Mouse (Mus musculus) brain, embryonic 18.5 days (tissue): Measurements from ENCODE around the gene Bbs9.
"Not testable (repeated sequence)": the region's sequence is repeated elsewhere in the genome, so short reads cannot be mapped to it uniquely, and the experiment has no call there.

ENCODE experiments used
- DNase-seq: peaks from one replicate; pipeline ENCODE4 v3.0.0-alpha.2; 2012; ENCODE audit warnings: low read depth, low spot score

The Bbs9 gene

GRCm38 (mm10) chr9:22475424-22475868, at the start of gene Bbs9:
TSS of gene Bbs9 (plus strand) at chr9:22475715.
- DNase-seq: peak; percentile 84

DNA sequence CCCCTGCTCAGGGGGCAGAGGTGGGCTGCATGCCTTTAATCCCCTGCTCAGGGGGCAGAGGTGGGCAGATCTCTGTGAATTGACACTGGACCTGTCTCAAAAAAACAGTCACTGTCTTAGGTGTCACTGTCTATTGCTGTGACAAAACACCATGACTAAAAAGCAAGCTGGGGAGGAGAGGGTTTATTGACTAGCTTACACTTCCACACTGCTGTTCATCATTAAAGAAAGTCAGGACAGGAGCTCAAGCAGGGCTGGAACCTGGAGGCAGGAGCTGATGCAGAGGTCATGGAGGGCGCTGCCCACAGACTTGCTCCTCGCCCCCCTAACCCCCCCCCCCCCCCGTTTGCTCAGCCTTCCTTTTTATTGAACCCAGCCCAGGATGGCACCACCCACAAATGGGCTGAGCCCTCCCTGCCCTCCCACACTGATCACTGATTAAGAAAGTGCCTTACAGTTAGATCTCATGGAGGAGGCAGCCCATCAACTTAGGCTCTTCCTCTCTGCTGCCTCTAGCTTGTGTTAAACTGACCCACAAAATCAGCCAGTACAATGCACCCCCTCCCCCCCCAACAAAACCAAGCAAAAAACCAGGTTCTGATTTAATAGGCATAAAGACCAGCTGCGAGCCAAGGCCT, 47.4 kb upstream of the Bbs9 start:
- DNase-seq: no peak

DNA sequence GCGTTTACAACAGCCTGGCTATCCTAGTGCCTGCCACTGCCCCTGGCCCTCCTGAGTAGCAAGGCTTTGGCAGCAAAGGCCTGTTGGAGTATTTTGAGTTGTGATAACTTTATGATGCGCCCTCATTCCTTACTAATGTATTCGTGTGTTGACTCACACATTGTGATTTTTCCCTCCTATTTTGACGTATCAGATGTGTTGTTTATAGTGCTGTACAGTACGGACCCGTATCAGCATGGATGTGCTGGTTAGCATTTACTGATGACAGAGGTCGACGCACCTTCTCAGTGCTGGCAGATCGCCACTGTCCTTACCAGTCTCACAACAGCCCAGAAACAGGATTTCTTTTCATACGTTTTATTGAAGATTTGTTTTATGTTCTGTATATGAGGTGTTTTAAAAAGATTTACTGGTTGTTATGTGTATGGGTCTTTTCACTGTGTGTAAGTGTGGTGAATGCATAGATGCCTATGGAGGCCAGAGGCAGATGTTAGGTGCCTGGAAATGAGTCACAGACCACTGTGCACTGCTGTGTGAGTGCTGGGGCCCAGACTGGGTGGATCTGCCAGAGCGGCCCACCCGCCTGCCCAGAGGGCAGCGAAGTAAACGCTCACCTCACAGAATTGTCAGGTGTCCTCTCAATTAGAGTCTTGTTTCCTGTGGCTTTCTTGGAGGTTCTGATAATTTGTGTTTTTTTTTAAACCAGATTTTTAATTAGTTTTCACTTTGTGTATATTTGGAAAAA, 46.7 kb upstream of the Bbs9 start:
- DNase-seq: no peak

- no peak for DNase-seq
Observed at GRCm38 (mm10) chr9:22429533-22430241, 45.8 kb upstream of the Bbs9 start.

GRCm38 (mm10) chr9:22430315-22430840, 45.1 kb upstream of the Bbs9 start:
- no peak for DNase-seq

- no peak for DNase-seq
Observed at GRCm38 (mm10) chr9:22433221-22433620, 42.3 kb upstream of the Bbs9 start.

DNA sequence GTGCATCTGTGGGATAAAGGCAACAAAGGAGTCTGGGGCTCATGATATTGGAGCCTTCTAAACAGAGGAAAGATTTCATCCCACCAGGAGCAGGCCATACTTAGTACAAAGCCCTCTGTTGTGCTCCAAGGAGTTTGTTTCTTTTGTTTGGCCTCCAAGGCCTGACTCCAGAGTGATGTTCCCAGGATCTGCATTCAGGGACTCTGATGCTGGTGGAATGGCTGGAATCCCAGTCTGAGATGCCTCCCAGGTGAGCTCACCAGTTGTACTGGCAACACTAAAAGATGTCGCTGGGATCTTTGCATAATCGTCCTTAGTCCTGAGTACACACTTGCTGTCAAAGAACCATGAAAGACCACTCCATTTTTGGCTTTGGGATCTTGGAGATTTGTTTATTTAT, 41.4 kb upstream of the Bbs9 start:
- DNase-seq: no peak

DNA sequence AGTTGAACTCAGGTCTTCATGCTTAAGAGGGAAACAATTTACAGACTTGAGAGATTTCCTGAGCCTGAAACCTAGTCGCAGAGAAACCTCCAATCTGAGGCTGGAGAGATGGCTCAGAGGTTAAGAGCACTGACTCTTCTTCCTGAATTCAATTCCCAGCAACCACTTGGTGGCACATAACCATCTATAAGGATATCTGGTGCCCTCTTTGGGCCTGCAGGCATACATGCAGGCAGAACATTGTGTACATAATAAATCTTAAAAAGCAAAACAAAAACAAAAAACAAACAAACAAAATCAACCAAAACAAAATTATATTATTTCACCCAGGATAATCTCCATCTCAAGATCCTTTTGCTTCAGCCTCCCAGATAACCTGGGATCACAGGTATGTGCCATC, 36.7 kb upstream of the Bbs9 start:
- no peak for DNase-seq

DNA sequence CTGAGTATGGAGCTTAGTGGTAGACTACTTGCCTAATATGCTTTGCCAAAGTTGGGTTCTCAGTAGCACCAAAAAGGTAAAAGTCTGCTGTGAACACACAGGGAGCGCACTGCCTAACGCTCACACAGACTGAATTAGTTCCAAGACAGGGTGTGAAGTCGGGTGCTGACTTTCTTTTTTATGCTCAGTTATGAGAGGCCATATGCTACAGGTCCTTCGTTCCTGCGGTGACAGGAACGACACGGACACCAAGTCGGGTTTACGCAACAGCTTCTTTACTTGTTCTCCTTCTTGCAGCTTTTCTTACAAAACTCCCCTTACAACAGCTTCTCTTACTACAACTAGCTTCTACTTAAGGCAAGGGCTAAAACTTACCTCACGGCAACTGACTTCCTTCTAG, 32.4 kb upstream of the Bbs9 start:
- no peak for DNase-seq

GRCm38 (mm10) chr9:22445123-22445522, 30.4 kb upstream of the Bbs9 start:
- DNase-seq: no peak

DNA sequence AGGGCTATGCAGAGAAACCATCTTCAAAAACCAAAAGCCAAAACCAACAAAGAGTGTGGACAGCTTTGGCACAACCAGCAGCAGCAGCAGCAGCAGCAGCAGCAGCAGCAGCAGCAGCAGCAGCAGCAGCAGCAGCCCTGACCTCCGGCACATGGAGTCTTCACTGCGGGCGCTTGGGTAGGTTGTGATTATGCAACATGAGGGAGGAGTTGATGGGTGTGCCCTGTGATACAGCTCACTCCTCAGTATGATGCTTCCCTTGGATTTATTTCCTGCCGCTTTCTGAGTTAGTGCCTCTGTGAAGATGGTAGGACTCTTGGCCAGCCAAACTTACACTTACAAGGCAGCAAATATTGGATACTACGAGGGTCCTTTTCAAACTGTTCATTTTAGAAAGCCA, 28.3 kb upstream of the Bbs9 start:
- DNase-seq: no peak

DNA sequence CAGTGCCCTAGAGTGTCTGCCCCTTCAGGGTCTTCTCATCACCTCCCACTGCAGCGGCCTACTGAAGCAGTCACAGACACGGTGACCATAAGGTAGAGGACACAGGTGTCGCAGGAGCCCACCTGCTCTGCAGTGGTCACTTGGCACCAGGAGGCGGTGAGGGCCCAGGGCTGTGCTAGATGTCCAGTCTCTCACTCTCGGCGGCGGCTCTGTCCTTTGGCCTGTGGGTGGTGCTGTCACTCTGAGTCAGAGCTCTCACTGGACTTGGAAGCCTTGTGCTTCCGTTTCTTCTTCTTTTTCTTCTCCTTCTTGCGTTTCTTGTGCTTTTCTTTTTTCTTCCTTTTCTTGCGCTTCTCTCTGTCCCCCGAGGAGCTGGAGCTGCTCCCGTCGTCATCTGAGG, 27.1 kb upstream of the Bbs9 start:
- DNase-seq: no peak

DNA sequence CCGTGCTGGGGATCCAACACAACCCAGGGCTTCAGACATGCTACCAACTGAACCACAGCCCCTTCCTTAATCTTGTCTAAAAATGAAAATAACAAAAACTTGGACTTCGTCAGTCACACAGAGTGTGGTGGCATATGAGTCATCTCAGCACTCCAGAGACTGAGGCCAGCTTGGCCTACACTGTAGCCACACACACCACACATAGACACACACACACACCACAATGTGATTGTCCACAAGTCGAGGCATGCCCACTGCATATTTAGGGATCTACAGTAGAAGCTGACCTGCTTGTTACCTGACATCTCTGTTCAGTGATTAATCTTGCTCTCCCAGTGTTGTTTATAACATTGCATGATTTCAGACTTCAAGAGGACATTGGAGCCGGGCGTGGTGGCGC, 26.3 kb upstream of the Bbs9 start:
- DNase-seq: no peak

DNA sequence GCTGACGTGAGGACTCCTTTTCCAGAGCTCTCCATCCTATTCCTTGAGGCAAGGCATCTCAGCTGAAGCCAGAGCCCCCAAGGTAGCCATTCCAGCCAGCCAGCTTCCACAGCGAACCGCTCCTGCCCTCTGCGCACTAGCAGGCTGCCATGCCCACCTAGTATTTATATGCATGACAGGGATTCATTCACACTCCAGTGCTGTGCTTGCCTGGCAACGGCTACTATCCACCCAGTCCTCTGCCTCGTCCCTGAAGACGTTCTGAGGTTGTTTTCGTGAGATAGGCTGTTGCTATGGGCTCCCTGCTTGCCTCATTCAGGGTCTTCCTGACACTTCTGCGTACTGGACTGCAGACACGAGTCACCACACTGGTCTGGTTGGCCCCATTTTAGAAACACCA, 22.8 kb upstream of the Bbs9 start:
- no peak for DNase-seq

DNA sequence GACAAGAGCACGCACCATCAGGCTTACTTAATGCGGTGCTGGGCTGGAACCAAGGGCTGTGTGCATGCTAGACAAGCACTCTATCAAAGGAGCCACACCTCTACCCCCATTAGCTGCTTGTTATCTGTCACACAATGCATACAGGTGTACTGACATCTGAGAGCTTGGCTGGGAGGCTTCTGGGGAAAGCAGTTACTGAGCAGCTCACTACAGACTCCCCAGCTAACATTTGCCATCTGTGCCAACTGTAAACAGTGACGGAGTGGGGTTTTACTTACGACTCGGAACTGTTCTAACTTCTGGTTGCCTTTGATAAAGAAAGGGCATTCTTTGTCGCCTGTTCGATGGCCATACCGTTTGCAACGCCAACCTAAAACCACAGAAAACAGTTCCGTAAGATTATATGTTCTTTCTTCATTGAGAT, 22.0 kb upstream of the Bbs9 start:
- DNase-seq: no peak

GRCm38 (mm10) chr9:22453990-22454389, 21.5 kb upstream of the Bbs9 start, which contains the start of gene Gm17545:
TSS of gene Gm17545 (plus strand) at chr9:22454290.
- not testable (repeated sequence) for DNase-seq

DNA sequence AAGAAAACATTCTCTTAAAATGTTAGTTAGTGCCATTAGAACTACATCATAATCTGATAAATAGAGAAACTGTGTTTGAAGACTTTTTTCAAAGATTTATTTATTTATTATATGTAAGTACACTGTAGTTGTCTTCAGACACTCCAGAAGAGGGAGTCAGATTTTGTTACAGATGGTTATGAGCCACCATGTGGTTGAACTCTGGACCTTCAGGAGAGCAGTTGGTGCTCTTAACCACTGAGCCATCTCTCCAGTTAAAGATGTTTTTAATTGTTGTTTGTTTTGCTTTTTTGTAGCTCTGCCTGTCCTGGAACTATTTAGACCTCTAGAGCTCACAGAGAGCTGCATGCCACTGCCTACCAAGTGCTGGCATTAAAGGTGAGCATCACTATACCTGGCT, 20.5 kb upstream of the Bbs9 start:
- no peak for DNase-seq

DNA sequence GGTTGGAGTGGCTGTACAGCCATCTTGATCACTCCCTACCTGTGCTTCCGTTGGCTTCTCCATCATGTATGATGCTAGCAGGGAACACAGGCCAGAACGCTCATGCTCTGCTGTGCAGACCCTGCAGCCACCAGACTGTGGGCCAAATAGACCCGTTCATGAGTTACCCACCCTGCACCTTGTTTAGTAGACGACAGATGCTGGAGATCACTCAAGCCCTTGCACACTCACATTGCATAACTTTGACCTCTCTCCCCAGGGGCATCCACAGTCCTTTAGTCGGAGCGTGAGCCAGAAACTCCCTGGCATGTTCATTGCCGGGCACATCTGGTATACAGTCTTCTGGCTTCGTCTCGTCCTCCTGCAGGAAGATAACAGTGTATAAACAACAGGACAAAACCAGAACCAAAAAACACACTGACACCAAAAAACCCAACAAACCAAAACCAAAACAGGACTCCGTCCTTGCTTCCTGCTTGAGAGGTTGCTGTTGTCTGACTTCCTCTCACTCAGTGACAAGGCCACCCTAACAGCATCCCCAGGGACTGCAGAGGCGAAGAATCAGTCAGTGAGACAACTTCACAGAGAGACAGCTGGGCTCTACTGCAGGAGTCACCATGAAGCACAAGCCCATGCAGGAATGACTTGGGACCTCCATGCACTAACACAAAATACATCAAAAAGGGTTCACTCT, 18.2 kb upstream of the Bbs9 start:
- DNase-seq: no peak

- no peak for DNase-seq
Observed at GRCm38 (mm10) chr9:22461946-22462345, 13.6 kb upstream of the Bbs9 start.

DNA sequence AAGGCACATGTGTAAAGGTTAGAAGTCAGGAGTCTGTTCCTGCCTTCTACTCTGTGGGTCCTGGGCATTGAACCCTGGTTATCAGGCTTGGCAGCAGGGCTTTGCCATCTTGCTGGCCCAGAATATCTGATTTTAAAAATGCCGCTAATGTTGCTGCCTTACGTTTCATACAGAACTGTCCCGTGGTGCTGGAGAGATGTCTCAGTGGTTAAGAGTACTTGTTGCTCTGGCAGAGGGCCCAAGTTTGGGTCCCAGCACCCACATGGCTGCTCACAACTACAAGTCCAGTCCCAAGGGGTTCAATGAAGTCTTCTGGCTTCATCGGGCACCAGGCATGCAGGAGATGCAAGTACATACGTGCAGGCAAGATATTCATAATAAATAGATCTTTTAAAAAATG, 9.3 kb upstream of the Bbs9 start:
- DNase-seq: no peak

- no peak for DNase-seq
Observed at GRCm38 (mm10) chr9:22467371-22468169, 7.9 kb upstream of the Bbs9 start.
